Mouse (Mus musculus) liver, embryonic 11.5 days (tissue): ENCODE data around the gene Tspan33. TPM values are rescaled to one million over a fixed set of nuclear protein-coding genes. Genes with fewer than 3 reads are reported as not detected.

Experiments
- polyA plus RNA-seq: library from polyadenylated mRNA; unstranded; fragments of >200 nt; fragmentation: Nextera tagmentation; extraction: Ambion mirVana; gene quantifications from 2 replicates; pipeline ENCODE4 v1.2.1, GENCODE M21; 2014

The Tspan33 gene
- polyA plus RNA-seq, 1 experiment from 2014 or later: 44.8 TPM

Other genes starting within 250 kb of the Tspan33 start
- gene Atp6v1f, start 226.5 kb upstream of the Tspan33 start, polyA plus RNA-seq: 223 and 247 TPM in 2 replicates
- 0.34 and 0.55 TPM in 2 replicates for gene Atp6v1fnb, start 222.8 kb upstream of the Tspan33 start, polyA plus RNA-seq
- 9.2 and 9.5 TPM in 2 replicates for gene Kcp, start 186.3 kb upstream of the Tspan33 start, polyA plus RNA-seq
- 8.2 and 9.4 TPM in 2 replicates for gene Irf5, start 167.6 kb upstream of the Tspan33 start, polyA plus RNA-seq
- gene Tnpo3, start 84.3 kb upstream of the Tspan33 start, polyA plus RNA-seq: 86.5 and 94.0 TPM in 2 replicates
- gene Smo, start 41.3 kb downstream of the Tspan33 start, polyA plus RNA-seq: 22.3 and 22.5 TPM in 2 replicates
- 12.0 and 12.5 TPM in 2 replicates for gene Ahcyl2, start 73.8 kb downstream of the Tspan33 start, polyA plus RNA-seq
- gene Strip2, start 222.8 kb downstream of the Tspan33 start, polyA plus RNA-seq: 0.39 and 0.51 TPM in 2 replicates